Mouse (Mus musculus): ENCODE data around the gene Wfdc5.

DNA sequence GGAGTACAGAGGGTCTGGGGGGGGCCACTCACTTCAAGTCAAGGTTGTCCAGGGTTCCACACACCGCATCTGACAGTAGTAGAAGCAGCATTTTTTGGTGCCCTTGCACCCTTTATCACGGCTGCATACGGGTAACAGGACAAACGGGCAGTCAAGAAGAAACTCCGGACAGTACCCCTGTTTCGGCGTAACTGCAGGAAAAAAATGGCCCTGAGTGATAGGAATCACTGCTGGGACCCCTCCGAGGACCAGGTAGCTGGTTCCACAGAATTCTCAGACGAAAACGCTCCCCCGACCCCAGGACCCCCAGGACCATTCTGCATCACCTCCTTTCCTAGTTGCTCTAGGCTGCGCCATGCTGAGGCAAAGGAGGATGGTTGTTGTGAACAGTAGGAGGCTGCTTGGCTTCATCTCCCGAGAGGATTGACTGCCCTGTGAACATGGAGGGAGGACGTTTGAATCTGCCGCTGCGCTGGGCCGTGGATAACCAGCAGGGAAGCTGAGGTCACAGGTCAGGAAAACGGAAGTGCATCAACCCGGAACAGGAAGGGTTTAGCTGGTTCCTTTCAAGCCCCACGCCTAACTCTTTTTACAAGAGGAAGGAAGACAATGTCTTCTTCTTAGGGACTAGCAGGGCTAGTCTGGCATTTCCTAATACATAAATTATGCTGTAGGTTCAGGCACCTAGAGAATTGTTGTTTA lies 17.2 kb upstream of the Wfdc5 start, which contains the start of gene Wfdc15a:
- TF ChIP-seq CTCF (conservative IDR thresholded peaks at IDR 0.05 in 1 of 2, IDR thresholded peaks at IDR 0.05 in 1 of 2; ENCODE audit: low read depth in 2 of 2, low read length in 2 of 2) (no peak), TBP (conservative IDR thresholded peaks at IDR 0.05; ENCODE audit: low read depth, low read length) (no peak), USF1 (IDR thresholded peaks at IDR 0.05; ENCODE audit: low read depth, low read length) (no peak), RAD21 (IDR thresholded peaks at IDR 0.05; ENCODE audit: low read depth, low read length) (no peak), EP300 (IDR thresholded peaks at IDR 0.05; ENCODE audit: low read length) (no peak), POLR2AphosphoS2 (IDR thresholded peaks at IDR 0.05; ENCODE audit: low read depth, low read length) (no peak), TCF12 (IDR thresholded peaks at IDR 0.05; ENCODE audit: low read depth, low read length) (no peak), E2F4 (IDR thresholded peaks at IDR 0.05; ENCODE audit: insufficient replicate concordance, low read depth, low read length) (no peak)

All from CH12.LX (cell line).